Mouse (Mus musculus) liver, adult 2 months (tissue): ENCODE data around the gene Bace1.

Experiments
- CTCF ChIP-seq: fragments of 200-500 bp; IDR thresholded peaks from 2 replicates; pipeline ENCODE4 v1.5.1; 2011; ENCODE audit warnings: low read depth, low read length, control low read depth
- POLR2A ChIP-seq: fragments of 200-500 bp; IDR thresholded peaks from 2 replicates; pipeline ENCODE4 v1.6.1; 2011; ENCODE audit warnings: low read length, control low read depth; ENCODE audit not compliant: insufficient read depth; ENCODE audit errors: extremely low read depth

- no peak; the same call in 1 of the 2 replicates for TF ChIP-seq CTCF
- TF ChIP-seq POLR2A = peak; percentile 89
Measured at GRCm38 (mm10) chr9:45838434-45839138, at the start of gene Bace1.
